Mouse (Mus musculus) midbrain, embryonic 12.5 days (tissue): ENCODE measurements around the gene Gm13078. TPM values are rescaled to one million over a fixed set of nuclear protein-coding genes. Genes with fewer than 3 reads are reported as not detected.

Experiments
- ATAC-seq: fragments of 200-750 bp; cut with Nextera tagmentation; 2 replicates; pipeline ENCODE4 v1.8.0; 2017; ENCODE audit warnings: low read depth, moderate TSS enrichment, moderate library complexity; ENCODE audit not compliant: low FRiP score
- H3K27ac ChIP-seq: fragments of 300-500 bp; sonication (generic); replicated peaks from 2 replicates; pipeline ENCODE4 v1.5.1; 2016; ENCODE audit warnings: mild to moderate bottlenecking
- H3K27me3 ChIP-seq: fragments of 300-500 bp; sonication (generic); 2 replicates; pipeline ENCODE4 v1.6.1; 2016; ENCODE audit warnings: mild to moderate bottlenecking
- H3K36me3 ChIP-seq: fragments of 300-500 bp; sonication (generic); 2 replicates; pipeline ENCODE4 v1.6.1; 2016
- H3K4me1 ChIP-seq: fragments of 300-500 bp; sonication (generic); 2 replicates; pipeline ENCODE4 v1.6.1; 2016
- H3K4me2 ChIP-seq: fragments of 300-500 bp; sonication (generic); replicated peaks from 2 replicates; pipeline ENCODE4 v1.6.1; 2016; ENCODE audit warnings: mild to moderate bottlenecking, moderate library complexity
- H3K4me3 ChIP-seq: fragments of 300-500 bp; sonication (generic); 2 replicates; pipeline ENCODE4 v1.5.1; 2016; ENCODE audit warnings: mild to moderate bottlenecking
- H3K9ac ChIP-seq: fragments of 300-500 bp; sonication (generic); replicated peaks from 2 replicates; pipeline ENCODE4 v1.6.1; 2016; ENCODE audit warnings: mild to moderate bottlenecking, moderate library complexity
- H3K9me3 ChIP-seq: fragments of 300-500 bp; sonication (generic); 2 replicates; pipeline ENCODE4 v1.6.1; 2016; ENCODE audit warnings: mild to moderate bottlenecking
- WGBS: fragments of 180-500 bp; shearing (Covaris S2); methylation state at CpG from one replicate; pipeline ENCODE4 v1.1.7; 2016; 5-methylcytosine and 5-hydroxymethylcytosine counted together
- polyA plus RNA-seq: library from polyadenylated mRNA; unstranded; fragments of >200 nt; fragmentation: Nextera tagmentation; extraction: Ambion mirVana; gene quantifications from 2 replicates; pipeline ENCODE4 v1.2.1, GENCODE M21; 2016

The Gm13078 gene
- polyA plus RNA-seq, result not detected in 2 replicates

- Histone ChIP-seq H3K9me3 (peaks cover 40% of the 10 kb centered on the region), H3K27me3 (no peaks in the 10 kb centered on the region), H3K4me1 (no peaks in the 10 kb centered on the region), H3K27ac (no peak within 1 kb of the TSS), H3K4me2 (no peak within 1 kb of the TSS), H3K36me3 (no peaks in the 10 kb centered on the region), H3K9ac (no peak within 1 kb of the TSS), H3K4me3 (no peak within 1 kb of the TSS)
- no peak for ATAC-seq
- WGBS, result 94% methylated on average over 1 of the region's 1 CpGs
Measured at GRCm38 (mm10) chr4:143719155-143719554, at the start of gene Gm13078. Gm13078 (plus strand) TSS chr4:143719455.

DNA sequence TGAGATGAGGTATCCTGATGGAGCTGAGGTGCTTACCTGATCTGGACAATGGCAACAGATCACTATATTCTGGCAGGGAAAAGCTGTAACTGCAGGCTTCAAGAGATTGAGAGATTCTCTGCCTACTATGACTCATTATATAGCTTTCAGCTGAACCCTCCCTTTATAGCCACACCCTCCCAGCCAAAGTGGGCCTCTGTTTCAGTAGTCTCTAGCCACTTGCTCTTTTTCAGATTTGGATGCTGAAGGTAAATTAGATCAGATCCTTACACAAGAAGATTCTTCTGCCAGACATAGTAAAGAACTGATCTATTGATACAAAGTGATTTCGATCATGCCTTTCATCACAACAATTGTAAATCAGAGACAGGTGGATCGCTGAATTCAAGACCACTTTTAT, 16.6 kb upstream of the Gm13078 start, which contains the start of gene Gm13089:
Gm13089 (minus strand) TSS at position 101 of the 400 bp plus-strand sequence.
- Histone ChIP-seq H3K9ac (no peak within 1 kb of the TSS), H3K27me3 (no peaks in the 10 kb centered on the region), H3K36me3 (no peaks in the 10 kb centered on the region), H3K4me1 (no peaks in the 10 kb centered on the region), H3K9me3 (peaks cover 44% of the 10 kb centered on the region), H3K4me3 (no peak within 1 kb of the TSS), H3K27ac (no peak within 1 kb of the TSS), H3K4me2 (no peak within 1 kb of the TSS)
- WGBS, result 79% methylated on average over 2 of the region's 2 CpGs
- ATAC-seq, result no peak

Other genes starting within 250 kb of the Gm13078 start
- gene Gm13043, start 208.1 kb upstream of the Gm13078 start, polyA plus RNA-seq, result not detected in 2 replicates
- not detected in 2 replicates for gene Gm13040, start 183.5 kb upstream of the Gm13078 start, polyA plus RNA-seq
- gene BC080695, start 167.8 kb upstream of the Gm13078 start, polyA plus RNA-seq, result not detected in 2 replicates
- not detected in 2 replicates for gene Gm13057, start 167.7 kb upstream of the Gm13078 start, polyA plus RNA-seq
- not detected in 2 replicates for gene Gm13083, start 104.5 kb upstream of the Gm13078 start, polyA plus RNA-seq
- gene Gm13088, start 62.2 kb upstream of the Gm13078 start, polyA plus RNA-seq, result not detected in 2 replicates
- not detected in 2 replicates for gene Gm13089, start 16.7 kb upstream of the Gm13078 start, polyA plus RNA-seq
- gene Gm13023, start 69.9 kb downstream of the Gm13078 start, polyA plus RNA-seq, result not detected in 2 replicates
- gene Gm13084, start 96.6 kb downstream of the Gm13078 start, polyA plus RNA-seq, result not detected in 2 replicates
- not detected in 2 replicates for gene Gm13103, start 127.0 kb downstream of the Gm13078 start, polyA plus RNA-seq
- gene Pramef6, start 180.9 kb downstream of the Gm13078 start, polyA plus RNA-seq, result not detected in 2 replicates
- not detected in 2 replicates for gene Pramef25, start 231.6 kb downstream of the Gm13078 start, polyA plus RNA-seq
- not detected in 2 replicates for gene Gm13101, start 247.5 kb downstream of the Gm13078 start, polyA plus RNA-seq